Mouse (Mus musculus) right cerebral cortex, adult 2 months (tissue): ENCODE data around the gene Gm1043.

Source experiments
- DNase-seq, 2 experiments: peaks; one replicate each; pipeline ENCODE4 v3.0.0; 2021 to 2022; ENCODE audit warnings: low spot score in 2 of 2

The Gm1043 gene

DNA sequence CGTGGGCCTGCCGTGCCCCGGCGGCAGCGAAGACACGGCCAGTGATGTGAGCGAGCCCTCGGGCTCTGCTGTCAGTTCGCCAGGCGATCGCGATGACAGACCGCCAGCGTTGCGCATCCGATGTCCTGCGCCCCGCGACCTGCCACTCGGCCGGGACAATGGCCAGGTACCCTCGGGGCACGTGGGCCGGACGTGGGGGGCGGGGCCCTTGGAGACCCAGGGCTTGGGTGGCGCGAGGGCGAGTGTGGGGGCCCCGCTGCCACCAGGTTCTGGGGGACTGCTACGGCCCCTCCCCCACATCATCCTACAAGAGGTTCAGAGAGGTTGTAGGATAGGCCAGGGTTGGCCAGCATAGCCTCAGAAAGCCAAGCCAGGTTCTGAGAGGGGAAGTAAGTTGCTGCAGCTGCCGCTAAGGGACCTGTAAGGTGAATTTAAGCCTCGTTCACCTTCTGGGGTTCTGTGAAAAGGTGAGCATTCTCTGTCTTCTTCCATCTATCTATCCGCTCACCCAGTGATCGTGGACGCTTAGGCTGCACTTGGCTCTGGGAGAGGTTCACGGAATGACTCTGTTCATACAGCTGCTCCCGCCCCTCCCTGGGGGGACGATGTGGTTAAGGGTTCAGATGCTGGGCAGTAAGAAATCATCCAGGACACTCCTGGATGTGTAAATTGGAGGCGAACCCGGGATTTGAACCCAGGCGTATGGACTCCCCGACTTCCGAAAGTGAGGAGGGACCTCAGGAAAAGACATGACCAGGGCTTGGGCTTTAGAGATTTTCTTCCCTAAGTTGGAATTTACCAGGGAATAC lies 157.4 kb downstream of the Gm1043 start:
- DNase-seq = no peak

DNA sequence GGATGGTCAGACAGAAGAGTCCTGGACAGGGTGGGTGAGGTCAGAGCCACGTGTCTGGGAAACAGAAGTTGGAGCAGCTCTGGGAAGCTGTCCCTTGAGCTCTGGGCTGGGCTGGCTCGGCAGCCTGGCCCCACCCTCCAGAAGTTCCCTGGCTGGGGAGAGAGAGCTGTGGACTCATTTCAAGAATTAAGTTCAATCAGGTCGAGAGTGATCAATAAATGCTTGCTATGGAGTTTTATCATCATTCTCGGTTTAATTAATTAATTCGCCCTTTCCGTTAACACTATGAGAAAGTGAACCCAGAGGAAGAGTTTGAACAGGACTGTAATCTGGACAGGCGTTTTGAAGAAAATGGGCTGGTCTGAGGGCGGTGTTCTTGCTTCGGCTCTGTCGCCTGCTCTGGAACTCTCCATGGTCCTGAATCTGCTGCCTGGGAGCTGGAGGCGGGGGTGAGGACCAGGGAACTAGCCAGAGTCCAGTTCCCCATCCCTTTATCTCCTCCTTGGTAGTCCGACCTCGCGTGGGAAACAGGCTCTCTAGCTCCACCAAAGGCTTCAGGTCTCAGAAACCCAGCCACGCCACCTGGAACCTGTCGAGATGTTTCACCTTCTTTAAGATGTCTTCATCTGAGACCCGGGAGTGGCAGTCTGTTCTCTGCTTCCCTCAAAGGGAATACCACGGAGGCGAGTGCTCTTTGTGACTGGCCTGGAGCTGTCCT lies 158.2 kb downstream of the Gm1043 start:
- DNase-seq = peak in 1 of 2 experiments; percentile 32

DNA sequence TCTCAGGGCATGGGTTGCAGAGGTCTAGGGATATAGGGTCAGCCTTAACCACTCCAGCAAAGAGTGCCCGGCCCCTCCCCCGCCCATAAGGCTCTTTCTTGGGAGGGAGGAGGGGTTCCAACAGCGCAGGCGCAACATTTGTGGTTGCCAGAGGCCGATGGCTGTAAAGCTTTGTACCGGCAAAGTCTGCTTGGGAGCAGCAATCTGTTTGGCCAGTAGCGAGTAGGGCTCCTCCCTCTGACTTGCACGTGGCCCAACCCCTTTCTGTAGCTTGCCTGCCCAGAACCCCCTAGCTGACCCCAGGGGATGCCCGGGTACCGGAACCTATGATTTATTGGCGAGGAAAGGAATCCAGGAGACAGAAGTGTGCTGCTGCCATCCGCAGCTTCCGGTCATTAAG lies 159.0 kb downstream of the Gm1043 start:
- DNase-seq = peak; percentile 75 to 81

DNA sequence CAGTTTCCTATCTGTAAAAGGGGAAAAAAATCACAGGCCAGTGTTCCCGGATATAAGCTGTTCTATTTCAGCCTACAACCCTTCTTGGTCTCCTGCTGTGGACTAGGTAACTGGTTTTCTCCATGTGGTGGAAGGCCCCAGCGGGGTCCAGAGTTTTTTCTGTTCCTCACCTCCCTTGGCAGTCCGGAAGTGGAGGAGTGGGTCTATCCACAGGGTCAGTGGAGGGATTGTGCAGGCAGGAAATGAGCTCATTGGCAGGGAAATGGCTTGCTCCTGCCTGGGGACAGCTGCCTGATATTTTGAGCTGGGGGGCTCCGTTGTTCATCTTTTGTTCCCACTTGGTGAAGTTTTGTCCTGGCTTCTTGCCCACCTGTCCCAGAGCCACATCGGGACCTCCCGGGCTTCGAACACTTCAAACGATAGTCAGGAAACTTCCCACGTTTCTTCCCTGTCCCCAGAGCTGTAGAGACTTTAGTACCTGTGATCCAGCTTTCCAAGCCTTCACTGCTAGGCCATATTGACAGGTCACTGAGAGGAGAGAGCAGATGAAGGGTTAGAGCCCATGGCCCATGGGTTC lies 159.6 kb downstream of the Gm1043 start:
- DNase-seq = no peak

DNA sequence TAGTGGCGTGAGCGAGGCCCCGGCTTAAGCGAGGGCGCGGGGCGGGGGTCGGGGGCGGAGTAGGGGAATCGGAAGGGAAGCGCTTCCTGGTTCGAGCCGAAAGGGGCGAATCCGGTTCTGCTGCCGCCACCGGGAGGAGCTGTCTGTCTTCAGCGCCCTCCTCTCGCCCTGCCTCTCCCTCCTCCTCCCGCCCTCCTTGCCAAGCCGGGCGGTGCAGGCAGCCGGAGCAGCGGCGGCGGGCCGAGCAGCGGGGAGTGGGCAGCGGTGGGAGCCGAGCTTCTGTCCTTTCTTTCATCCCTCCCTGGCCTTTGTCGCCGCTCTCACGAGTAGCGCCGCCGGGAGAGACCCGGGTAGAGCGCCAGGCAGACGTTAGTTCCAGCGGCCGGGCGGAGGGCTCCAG lies 160.5 kb downstream of the Gm1043 start:
- peak; percentile 75 to 79 for DNase-seq

DNA sequence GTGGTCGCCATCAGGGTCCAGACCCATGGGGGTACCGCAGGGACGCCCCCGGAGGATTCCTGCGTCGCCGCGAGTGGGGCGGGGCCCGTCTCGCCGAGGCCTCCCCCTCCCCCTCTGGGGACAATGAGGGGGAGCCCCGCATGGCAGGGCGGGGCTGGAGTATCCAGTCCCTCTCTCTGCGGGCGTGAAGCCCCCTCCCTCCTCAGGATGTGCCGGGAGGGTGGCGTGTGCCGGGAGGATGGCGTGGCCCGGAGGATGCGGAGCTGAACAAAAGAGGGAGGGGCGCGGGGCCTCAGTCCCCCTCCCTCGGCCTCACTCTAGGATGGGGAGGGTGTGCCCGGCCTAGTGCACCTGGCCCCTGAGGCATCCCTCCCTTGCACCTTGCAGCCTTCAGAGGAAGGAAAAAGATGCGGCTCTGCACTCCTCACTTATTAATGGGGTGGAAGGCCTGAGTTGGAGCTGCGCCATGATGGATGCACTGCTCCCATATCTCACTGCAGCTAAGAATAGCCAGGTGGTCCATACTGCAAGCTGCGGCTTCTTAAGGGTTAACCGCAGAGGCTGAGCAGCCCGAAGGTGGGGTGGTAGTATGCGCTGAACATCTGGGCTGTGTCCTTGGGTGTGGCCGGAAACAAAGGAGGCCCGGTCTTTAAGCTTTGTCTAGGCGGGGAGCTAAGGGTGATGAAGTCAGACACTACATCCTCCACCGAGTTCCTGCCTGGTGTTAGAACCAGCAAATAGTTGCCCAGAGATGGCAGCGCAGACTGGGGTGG lies 161.2 kb downstream of the Gm1043 start:
- no peak for DNase-seq

DNA sequence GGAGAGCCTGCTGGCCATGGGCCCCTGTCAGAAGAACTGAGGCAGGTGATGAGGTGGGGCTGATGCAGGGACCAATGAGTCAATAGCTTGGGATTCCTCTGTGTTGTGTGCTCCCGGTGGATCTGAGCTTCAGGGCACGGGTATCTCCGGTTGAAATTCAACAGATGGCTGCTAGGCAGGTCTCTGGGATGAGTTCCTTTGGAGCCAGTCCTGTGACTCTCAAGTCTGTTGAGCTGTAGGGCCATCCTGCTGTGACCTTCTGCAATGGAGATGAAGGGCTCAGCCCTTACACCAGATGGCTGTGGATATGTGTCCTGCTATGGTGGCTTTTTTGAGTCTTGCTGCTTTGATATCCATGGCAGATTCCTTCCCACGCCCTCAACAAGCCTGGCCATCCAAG lies 162.3 kb downstream of the Gm1043 start:
- no peak for DNase-seq

DNA sequence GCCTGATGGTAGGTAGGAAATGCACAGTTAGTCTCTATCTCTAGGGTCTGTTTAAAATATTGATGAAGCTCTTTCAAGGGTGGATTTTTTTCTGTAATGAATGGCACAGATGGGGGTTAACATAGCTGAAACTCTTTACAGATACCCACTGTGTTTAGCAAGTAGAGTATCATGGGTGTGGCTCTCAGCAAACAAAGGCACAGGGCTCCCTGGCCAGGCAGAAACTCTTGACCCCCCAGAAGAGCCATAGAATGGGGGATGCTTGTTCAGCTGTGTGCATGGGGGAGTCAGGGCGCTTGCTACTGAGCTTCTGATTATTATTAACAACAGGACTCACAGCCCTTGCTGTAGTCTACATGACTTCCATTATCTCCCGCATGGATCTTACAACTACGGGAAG lies 163.7 kb downstream of the Gm1043 start:
- DNase-seq = no peak

DNA sequence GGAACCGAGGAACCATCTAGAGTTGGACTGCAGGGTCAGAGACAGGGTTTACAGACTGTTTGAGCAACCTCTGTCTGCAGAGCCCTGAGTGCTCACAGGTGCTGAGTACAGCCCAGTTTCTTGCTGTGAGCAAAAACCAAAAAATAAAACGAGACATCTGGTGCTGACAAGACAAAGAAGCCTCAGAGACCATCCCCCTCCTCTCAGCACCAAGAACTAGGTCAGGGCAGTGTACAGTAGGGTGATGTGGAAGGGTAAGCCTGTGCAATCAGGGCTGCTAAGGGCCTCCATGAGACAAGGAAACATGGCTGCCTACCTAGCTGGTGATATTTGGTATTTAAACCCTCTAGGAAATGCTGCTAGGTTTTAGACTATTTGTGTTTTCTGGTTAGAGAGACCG lies 166.4 kb downstream of the Gm1043 start:
- DNase-seq = no peak

DNA sequence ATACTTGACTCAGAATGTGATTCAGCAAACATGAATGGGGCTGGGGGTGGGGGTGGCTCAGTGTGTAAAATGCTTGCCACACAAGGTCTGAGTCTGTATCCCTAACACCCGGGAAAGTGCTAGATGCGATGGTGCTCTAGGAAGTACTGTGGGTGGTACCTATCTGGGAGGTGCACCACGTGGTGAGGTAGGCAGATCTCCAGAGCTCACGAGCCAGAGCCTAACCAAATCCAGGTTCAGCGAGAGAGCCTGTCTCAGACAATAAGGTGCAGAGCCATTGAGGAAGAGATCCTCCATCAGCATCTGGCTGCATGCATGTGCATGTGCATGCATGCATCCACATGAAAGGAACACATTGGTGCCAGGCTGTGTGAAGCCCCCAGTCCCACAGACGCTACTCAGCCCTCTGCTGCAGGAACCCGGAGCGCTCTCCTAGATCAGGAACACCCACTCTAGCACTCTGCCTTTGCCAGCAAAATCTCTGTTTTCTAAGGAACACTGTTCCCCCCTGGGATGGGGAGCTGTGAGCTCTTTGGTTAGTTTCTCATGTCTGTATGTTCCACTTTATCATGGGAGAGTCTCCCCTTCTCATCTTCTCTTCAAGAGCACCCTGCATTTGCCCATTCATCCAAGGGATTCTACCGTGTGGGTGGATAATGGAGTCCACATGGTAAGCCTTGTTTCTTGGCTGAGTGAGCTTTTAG lies 167.1 kb downstream of the Gm1043 start:
- DNase-seq = peak; percentile 64 to 74

DNA sequence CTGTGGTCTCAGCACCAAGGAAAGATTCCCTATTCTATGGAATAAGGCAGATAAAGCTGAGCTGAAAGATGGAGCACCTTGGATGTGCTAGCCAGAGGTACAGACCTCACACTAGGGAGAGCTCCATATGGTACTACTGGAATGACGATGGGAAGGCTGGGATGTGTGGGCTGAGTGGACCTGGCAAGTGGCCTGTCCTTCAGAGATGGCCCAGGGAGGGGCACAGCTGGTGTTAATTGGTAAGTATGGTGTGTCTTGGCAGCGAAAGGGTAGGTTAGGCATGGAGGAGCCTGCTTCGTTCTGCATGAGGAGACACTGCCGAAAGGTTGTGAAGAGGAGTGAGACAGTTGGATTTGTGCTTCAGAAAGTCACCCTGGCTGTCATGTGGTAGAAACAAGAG lies 169.4 kb downstream of the Gm1043 start:
- DNase-seq = no peak

DNA sequence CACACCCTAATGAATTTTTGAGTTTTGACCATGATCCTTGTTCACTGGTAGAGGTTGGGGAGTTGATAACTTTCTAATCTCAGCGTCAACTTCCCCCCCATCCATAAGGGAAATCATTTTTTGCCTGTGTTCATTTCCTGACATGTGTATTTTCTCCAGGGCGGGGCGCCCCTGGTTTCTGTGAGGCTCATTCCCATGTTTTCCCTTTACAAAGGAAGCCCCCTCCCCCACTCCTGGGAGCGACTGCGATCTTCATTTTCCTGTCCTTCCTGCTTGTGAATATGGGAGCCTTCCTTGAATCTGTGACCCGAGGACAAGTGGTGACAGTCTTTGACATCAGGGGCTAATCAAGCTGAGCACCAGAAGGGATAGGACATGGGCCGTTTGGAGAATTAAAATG lies 171.7 kb downstream of the Gm1043 start:
- no peak for DNase-seq

DNA sequence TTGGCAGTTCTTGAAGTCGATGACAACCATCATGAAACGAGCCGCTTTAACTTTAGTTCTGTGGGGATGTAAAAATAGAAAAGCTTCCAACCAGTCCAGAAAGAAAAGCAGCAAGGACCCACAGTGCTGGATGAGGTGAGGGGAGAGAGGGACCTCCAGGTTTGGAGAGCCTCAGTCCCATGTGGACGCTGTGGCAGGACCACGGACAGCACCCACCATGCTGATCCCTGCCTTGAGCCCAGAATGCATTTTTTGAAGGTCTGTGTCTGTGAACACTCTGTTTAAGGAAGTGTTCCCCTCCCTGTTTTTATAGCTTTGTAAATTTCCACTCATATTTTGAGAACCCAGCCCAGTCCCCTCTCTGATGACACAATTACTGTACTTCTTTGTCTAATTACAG lies 172.1 kb downstream of the Gm1043 start:
- DNase-seq = no peak

DNA sequence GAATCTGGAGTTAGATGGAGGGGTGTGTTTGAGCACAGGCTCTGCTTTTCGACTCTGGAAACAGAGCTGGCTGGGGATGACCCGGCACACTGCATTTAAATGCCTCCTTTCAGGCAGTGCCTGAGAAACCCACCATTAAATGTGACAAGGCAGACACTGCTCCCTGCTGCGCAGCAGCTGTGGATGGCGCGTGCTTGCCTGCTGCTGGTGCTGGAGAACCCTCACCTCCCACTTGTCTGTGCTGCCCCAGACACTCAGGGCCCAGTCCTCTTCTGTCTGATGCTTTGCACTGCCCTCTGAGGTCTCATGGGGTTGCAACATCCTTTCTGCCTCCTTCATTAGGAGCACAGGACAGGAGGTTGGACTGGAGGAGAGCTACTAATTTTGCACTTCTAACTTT lies 176.6 kb downstream of the Gm1043 start:
- DNase-seq = peak in 1 of 2 experiments; percentile 44

DNA sequence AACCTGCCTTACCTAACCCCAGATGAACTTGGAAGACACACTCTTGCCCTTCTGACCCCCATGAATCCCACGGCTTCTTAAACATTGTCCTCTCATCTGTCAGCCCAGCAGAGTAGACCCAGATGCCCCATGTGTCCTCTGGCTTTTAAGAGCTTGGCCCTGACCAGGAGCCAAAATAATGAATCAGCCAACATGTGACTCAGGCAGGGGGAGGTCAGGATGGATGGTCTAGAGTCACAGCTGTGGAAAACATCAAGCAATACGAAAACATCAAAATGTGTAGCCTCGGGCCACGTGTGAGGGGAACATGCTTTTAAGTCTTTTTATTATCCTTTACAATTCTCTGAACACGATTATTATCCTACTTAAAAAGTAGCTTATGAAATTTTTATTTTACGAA lies 178.6 kb downstream of the Gm1043 start:
- DNase-seq = no peak
